1 mouse cellular context compared by ENCODE assay signal in genomic region chr13:89702395-89702794, GRCm38 (mm10).
TF ChIP-seq lines count a peak whose summit lies in the region.

No protein-coding gene starts in this region.

TF ChIP-seq in CH12.LX, 34 proteins besides CTCF, POLR2A, EP300 and RAD21 (continued from another document):
- TF ChIP-seq NELFE (IDR thresholded peaks at IDR 0.05; ENCODE audit: low read depth, low read length) (no peak), SMC3 (IDR thresholded peaks at IDR 0.05; ENCODE audit: low read depth, low read length) (no peak), USF1 (IDR thresholded peaks at IDR 0.05; ENCODE audit: low read depth, low read length) (no peak), ZC3H11A (IDR thresholded peaks at IDR 0.05; ENCODE audit: low read depth, low read length) (no peak)
